Mouse (Mus musculus): Measurements from ENCODE around the gene Traf2. TPM values are rescaled to one million over a fixed set of nuclear protein-coding genes. Genes with fewer than 3 reads are reported as not detected.
A peak's percentile ranks its signal among the peaks of the same experiment; 100 is the strongest.

Traf2 gene
- polyA plus RNA-seq, 1 experiment, result 15.3 TPM

GRCm38 (mm10) chr2:25534866-25535182 is 11.9 kb downstream of the Traf2 start:
- Histone ChIP-seq H3K27me3 (replicated peaks; ENCODE audit: control insufficient read depth, insufficient read depth, low read length) (no peaks in the 10 kb centered on the region), H3K4me3 (ENCODE audit: insufficient read depth, low read depth, low read length) (no peak overlapping the region), H3K36me3 (ENCODE audit: control insufficient read depth, insufficient read depth, low read length) (no peaks in the 10 kb centered on the region; the same call in 1 of the 2 replicates), H3K4me1 (ENCODE audit: control insufficient read depth, insufficient read depth, low read length) (peaks cover 10% of the 10 kb centered on the region), H3K27ac (ENCODE audit: insufficient read depth, low read depth, low read length) (peak overlapping the region; percentile 61)
- WGBS, result 91% methylated on average over 2 of the region's 2 CpGs
- TF ChIP-seq POLR2A (IDR thresholded peaks at IDR 0.05; ENCODE audit: low read depth, low read length) (no peak), CTCF (conservative IDR thresholded peaks at IDR 0.05; ENCODE audit: insufficient read depth, insufficient read length, low read depth, low read length) (no peak)
- DNase-seq, result no peak

- TF ChIP-seq POLR2A (IDR thresholded peaks at IDR 0.05; ENCODE audit: low read depth, low read length) (no peak), CTCF (conservative IDR thresholded peaks at IDR 0.05; ENCODE audit: insufficient read depth, insufficient read length, low read depth, low read length) (no peak)
- H3K27me3 ChIP-seq (replicated peaks; ENCODE audit: control insufficient read depth, insufficient read depth, low read length), result no peaks in the 10 kb centered on the region
- H3K36me3 ChIP-seq (ENCODE audit: control insufficient read depth, insufficient read depth, low read length), result no peaks in the 10 kb centered on the region; the same call in 1 of the 2 replicates
- no peak overlapping the region for H3K4me3 ChIP-seq (ENCODE audit: insufficient read depth, low read depth, low read length)
- DNase-seq, result peak; percentile 92
- peak overlapping the region; percentile 61 for H3K27ac ChIP-seq (ENCODE audit: insufficient read depth, low read depth, low read length)
- 34% methylated on average over 3 of the region's 3 CpGs for WGBS
- peaks cover 9% of the 10 kb centered on the region for H3K4me1 ChIP-seq (ENCODE audit: control insufficient read depth, insufficient read depth, low read length)
These were observed 12.4 kb downstream of the Traf2 start for GRCm38 (mm10) chr2:25534178-25534865.

GRCm38 (mm10) chr2:25533707-25534106 is 13.0 kb downstream of the Traf2 start:
- H3K4me3 ChIP-seq (ENCODE audit: insufficient read depth, low read depth, low read length), result no peak overlapping the region
- DNase-seq, result no peak
- no peaks in the 10 kb centered on the region for H3K27me3 ChIP-seq (replicated peaks; ENCODE audit: control insufficient read depth, insufficient read depth, low read length)
- peaks cover 9% of the 10 kb centered on the region for H3K4me1 ChIP-seq (ENCODE audit: control insufficient read depth, insufficient read depth, low read length)
- TF ChIP-seq POLR2A (IDR thresholded peaks at IDR 0.05; ENCODE audit: low read depth, low read length) (no peak), CTCF (conservative IDR thresholded peaks at IDR 0.05; ENCODE audit: insufficient read depth, insufficient read length, low read depth, low read length) (no peak)
- no peaks in the 10 kb centered on the region; the same call in 1 of the 2 replicates for H3K36me3 ChIP-seq (ENCODE audit: control insufficient read depth, insufficient read depth, low read length)
- WGBS, result 89% methylated on average over 2 of the region's 2 CpGs
- peak overlapping the region; percentile 49; the same call in 1 of the 2 replicates for H3K27ac ChIP-seq (ENCODE audit: insufficient read depth, low read depth, low read length)

DNA sequence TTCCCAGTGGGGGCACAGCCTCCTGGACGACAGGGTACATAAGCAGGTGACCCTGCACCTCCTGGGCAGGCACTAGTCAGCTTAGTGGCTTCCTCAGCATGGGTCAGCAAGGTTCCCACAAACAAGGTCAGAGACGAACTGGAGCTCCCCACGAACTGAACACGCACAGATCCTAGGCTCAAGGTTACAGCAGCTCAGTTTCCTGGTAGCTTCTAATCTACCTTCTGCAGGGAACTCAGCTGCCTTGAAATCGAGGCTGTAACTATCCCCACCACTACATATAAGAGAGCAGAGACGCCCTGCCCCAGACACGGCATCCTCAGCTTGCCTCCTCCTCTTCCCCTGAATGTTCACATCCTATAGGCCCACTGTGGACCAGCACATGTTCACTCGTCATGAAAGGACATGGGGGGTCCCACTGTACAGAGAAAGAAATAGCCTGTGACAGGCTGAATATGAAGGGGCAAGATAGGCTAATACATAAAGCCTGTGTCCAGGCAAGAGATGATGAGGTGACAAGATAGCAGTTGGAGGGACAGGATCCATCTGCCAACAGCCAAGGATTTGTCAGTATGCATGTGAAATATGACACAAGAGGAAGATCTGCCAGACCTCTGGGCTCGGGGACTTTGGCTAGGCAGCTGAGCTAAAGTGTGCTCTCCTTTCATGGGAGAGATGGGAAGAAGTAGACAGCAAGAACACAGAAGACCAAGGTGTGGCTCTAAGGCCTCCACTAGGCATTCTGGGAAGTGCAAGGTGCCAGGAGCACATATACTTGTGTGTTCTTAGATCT is 20.0 kb downstream of the Traf2 start:
- WGBS, result 86% methylated on average over 9 of the region's 9 CpGs
- H3K4me1 ChIP-seq (ENCODE audit: control insufficient read depth, insufficient read depth, low read length), result no peaks in the 10 kb centered on the region

DNA sequence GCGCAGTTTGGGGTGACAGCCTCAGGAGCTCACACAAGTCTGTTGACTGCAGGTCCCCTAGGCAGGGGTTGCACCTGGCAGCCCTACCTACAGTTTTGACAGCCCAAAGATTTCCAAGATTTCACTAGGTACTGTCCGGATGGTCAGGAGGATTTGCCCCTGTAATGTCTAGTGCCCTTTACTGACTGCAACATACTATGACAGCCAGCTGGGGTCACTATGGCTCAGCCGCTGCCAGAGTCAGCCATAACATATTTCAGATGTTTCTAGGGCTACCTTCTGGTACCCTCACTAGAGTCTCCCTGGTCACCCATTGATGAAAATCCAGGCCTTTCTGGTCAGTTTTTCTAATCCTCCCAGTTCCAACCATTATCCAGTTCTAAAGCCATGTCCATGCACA is 36.8 kb downstream of the Traf2 start:
- 67% methylated on average over 3 of the region's 3 CpGs for WGBS
- no peak overlapping the region for H3K27ac ChIP-seq (ENCODE audit: insufficient read depth, low read depth, low read length)
- TF ChIP-seq POLR2A (IDR thresholded peaks at IDR 0.05; ENCODE audit: low read depth, low read length) (no peak), CTCF (conservative IDR thresholded peaks at IDR 0.05; ENCODE audit: insufficient read depth, insufficient read length, low read depth, low read length) (peak; percentile 65; the same call in 1 of the 2 replicates)
- DNase-seq, result no peak
- no peak overlapping the region for H3K4me3 ChIP-seq (ENCODE audit: insufficient read depth, low read depth, low read length)
- H3K27me3 ChIP-seq (replicated peaks; ENCODE audit: control insufficient read depth, insufficient read depth, low read length), result no peaks in the 10 kb centered on the region
- no peaks in the 10 kb centered on the region for H3K36me3 ChIP-seq (ENCODE audit: control insufficient read depth, insufficient read depth, low read length)
- H3K4me1 ChIP-seq (ENCODE audit: control insufficient read depth, insufficient read depth, low read length), result no peaks in the 10 kb centered on the region

More for the DNA sequence above, 20.0 kb downstream of the Traf2 start:
- H3K27me3 ChIP-seq (replicated peaks; ENCODE audit: control insufficient read depth, insufficient read depth, low read length), result no peaks in the 10 kb centered on the region
- TF ChIP-seq CTCF (conservative IDR thresholded peaks at IDR 0.05; ENCODE audit: insufficient read depth, insufficient read length, low read depth, low read length) (no peak), POLR2A (IDR thresholded peaks at IDR 0.05; ENCODE audit: low read depth, low read length) (no peak)
- no peak for DNase-seq
- H3K4me3 ChIP-seq (ENCODE audit: insufficient read depth, low read depth, low read length), result no peak overlapping the region
- no peak overlapping the region for H3K27ac ChIP-seq (ENCODE audit: insufficient read depth, low read depth, low read length)
- no peaks in the 10 kb centered on the region for H3K36me3 ChIP-seq (ENCODE audit: control insufficient read depth, insufficient read depth, low read length)

- no peaks in the 10 kb centered on the region for H3K36me3 ChIP-seq (ENCODE audit: control insufficient read depth, insufficient read depth, low read length)
- no peaks in the 10 kb centered on the region for H3K27me3 ChIP-seq (replicated peaks; ENCODE audit: control insufficient read depth, insufficient read depth, low read length)
- no peak for TF ChIP-seq POLR2A (IDR thresholded peaks at IDR 0.05; ENCODE audit: low read depth, low read length)
- TF ChIP-seq CTCF (conservative IDR thresholded peaks at IDR 0.05; ENCODE audit: insufficient read depth, insufficient read length, low read depth, low read length), result peak; percentile 48; the same call in 1 of the 2 replicates
- WGBS, result 32% methylated on average over 5 of the region's 5 CpGs
- H3K4me3 ChIP-seq (ENCODE audit: insufficient read depth, low read depth, low read length), result no peak overlapping the region
- H3K4me1 ChIP-seq (ENCODE audit: control insufficient read depth, insufficient read depth, low read length), result 0 out of 2 replicates have a peak, but pooled peaks cover under 1% of the 10 kb centered on the region
- H3K27ac ChIP-seq (ENCODE audit: insufficient read depth, low read depth, low read length), result no peak overlapping the region
- DNase-seq, result peak; percentile 42
These were observed 39.8 kb downstream of the Traf2 start for GRCm38 (mm10) chr2:25506964-25507363.

GRCm38 (mm10) chr2:25505860-25506259 is 40.9 kb downstream of the Traf2 start:
- WGBS, result 97% methylated on average over 4 of the region's 4 CpGs
- Histone ChIP-seq H3K27me3 (replicated peaks; ENCODE audit: control insufficient read depth, insufficient read depth, low read length) (no peaks in the 10 kb centered on the region), H3K36me3 (ENCODE audit: control insufficient read depth, insufficient read depth, low read length) (no peaks in the 10 kb centered on the region), H3K27ac (ENCODE audit: insufficient read depth, low read depth, low read length) (no peak overlapping the region), H3K4me1 (ENCODE audit: control insufficient read depth, insufficient read depth, low read length) (0 out of 2 replicates have a peak, but pooled peaks cover 6% of the 10 kb centered on the region), H3K4me3 (ENCODE audit: insufficient read depth, low read depth, low read length) (no peak overlapping the region)
- TF ChIP-seq POLR2A (IDR thresholded peaks at IDR 0.05; ENCODE audit: low read depth, low read length) (no peak), CTCF (conservative IDR thresholded peaks at IDR 0.05; ENCODE audit: insufficient read depth, insufficient read length, low read depth, low read length) (no peak)
- no peak for DNase-seq

All from kidney, adult 2 months (tissue).